Mouse (Mus musculus) spleen, adult 18-20 months (tissue): ENCODE results near the gene Cpn2.

ENCODE experiments used
- DNase-seq, 2 experiments: peaks; one replicate each; pipeline ENCODE4 v3.0.0; 2022; ENCODE audit warnings: mixed read lengths in 2 of 2

The Cpn2 gene

DNA sequence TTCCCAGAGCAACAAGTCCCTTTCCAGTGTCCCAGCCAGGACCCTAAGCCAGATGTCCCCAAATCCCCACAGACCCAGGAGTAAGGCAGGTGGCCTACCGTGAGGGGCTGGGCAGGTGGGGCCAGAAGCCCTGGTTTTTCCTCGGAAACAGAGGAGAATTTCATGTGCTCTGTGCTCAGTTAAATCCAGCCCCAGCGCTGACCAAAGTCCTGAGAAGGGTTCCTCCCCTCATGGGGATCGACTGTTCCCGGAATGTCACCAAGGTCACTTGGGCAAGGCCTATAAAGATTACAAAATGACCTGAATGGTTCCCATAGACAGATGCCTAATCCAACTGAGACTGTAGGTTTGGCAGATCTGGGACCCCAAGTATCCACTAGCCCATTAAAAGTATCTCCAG lies at the start of gene Cpn2:
Gene Cpn2 (minus strand): TSS at position 141 of the 400 bp plus-strand sequence.
- DNase-seq = no peak

DNA sequence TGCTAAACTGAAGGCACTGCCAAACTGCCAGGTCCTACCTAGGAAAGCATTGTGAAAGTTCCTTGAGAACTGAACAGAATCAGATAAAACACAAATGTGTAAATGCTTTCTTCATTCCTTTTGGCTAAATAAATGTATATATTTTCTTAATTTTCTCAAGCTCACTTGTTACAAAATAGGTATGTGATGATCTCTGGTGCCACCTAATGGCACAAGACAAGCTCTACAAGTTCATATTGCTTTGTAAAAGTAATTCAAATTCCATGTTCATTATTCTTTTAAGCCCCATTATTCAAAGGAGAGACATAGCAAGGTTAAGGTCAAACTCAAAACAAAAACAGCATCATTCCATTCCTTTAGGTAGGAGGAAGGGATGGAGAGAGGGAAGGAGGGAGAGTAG lies 46.9 kb upstream of the Cpn2 start:
- no peak for DNase-seq

DNA sequence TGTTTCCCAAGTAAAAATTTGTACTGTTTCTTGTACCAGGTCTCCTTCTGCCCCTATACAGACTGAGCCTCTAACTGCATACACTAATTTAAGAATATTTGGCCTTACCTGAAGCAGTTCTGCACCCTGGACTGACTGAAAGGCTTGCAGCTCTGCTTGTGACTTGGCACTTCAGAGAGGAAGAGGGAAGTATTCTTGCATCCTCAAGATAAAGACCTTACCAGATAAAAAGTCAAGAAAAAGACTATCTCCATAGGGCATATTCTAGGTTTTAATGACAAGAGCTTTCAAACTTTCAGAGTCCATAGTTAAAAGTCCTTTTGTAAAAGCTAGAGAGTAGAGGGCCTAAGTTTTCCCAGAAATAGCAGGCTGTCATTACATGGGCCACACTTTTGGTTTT lies 43.3 kb upstream of the Cpn2 start, which contains the start of gene Gp5:
Gene Gp5 (minus strand): TSS at position 133 of the 400 bp plus-strand sequence.
- DNase-seq = no peak

DNA sequence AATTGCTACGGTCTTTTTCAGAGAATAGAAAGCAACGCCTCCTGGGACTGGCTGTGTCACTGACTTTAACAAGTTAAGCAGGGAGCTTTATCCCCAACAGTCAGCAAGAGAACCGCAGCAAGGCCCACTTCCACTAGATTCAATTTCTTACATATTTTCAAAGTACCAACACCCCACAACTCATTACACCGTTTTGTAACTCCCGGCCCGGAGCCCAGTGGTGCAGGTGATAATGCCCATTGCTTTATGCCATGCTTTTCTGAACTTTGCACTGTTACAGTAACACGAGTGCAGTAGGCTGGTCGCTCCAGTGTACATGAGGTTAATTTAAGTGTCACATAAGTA lies 42.8 kb upstream of the Cpn2 start:
- no peak for DNase-seq

DNA sequence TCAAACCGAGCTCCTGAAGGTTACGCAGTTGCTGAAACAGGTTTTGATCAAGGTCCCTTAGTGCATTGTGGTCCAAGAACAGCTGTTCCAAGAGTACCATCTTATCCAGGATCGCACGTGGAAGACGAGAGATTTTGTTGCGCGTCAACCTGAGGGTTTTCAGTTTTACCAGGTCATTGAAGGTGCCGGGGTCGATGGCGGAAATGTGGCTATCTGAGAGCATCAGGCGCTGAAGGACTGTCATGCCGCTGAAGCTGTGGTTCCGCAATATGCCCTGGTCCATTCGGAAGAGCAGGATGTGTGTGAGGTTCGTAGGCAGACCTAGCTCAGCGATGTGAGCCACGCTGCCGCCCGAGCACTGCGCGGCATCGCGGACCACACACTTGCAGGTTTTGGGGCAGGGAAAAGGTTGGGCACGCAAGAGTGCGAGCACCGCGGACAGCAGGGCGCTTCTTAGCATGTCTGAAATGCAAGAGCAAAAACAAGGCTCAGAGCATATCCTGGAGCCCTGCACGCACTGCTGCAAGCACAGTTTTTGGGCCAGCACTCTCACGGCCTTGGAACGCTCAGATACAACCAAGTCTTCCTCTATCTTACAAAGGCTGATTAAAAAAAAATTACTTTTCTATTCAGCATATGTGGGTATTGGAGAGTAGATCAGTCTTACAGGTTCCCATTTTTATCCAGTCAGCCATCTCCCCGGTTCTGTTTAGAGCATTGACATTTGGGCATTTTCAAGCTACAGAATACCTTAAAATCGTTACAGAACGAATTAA lies 42.3 kb upstream of the Cpn2 start:
- DNase-seq = peak in 1 of 2 experiments; percentile 6

DNA sequence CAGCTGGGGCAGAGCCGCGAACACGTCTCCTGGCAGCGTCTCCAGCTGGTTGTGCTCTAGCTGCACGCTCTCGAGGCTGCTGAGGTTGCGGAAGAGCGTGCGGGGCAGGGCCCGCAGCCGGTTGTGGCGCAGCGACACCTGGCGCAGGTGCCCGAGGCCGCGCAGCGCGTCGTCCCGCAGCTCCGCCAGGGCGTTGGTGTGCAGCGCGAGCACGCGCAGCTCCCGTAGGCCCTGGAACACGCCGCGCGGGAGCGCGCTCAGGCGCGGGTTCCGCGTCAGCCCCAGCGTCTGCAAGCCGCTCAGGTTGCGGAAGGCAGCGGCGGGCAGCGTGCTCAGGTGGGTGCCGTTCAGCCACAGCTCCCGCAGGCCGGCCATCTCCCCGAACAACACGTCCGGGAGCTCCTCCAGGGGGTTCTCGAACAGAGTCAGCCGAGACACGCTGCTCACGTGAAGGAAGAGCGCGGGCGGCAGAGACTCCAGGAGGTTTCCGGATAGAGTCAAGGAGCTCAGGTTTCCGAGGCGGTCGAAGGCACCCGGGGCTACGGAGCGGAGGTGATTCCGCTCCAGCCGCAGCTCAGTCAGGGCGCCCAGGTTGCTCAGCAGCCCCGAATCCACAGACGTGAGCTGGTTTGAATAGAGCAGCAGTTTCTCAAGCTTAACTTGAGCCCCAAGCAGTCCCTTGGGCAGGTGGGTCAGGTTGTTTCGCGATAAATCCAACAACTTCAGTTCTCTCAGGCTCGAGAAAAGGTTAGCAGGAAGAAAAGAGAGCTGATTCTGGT lies 41.5 kb upstream of the Cpn2 start:
- DNase-seq = peak in 1 of 2 experiments; percentile 14

DNA sequence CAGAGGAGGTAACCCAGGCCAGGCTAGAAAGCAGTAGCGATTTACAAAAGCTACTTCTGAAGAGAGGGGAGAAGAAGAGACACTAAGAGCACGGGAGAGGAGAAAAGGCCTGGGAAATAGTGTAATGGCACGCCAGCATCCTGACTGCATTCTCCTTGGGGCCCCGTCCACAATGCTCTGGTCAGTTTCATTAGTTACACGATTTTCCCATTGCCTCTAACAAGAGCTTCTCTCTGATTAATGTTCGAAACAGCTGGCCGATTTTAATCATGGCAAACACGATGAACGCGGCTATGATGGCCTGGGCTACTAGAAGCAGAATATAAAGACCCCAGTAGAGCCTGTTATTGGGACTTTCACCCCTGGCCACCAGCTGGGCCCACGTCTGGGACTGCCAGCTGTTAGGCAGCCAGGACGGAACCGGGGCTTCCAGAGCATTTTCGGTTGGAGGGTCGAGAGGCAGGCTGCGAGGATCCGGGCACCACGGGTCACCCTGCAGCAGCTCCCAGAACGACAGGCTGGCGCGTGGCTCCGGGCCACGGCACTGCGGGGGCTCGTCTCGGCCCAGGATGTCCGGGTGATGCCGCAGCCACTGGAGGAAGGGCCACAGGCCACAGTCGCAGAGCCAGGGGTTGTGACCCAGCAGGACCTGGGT lies 40.8 kb upstream of the Cpn2 start:
- DNase-seq = peak in 1 of 2 experiments; percentile 6

DNA sequence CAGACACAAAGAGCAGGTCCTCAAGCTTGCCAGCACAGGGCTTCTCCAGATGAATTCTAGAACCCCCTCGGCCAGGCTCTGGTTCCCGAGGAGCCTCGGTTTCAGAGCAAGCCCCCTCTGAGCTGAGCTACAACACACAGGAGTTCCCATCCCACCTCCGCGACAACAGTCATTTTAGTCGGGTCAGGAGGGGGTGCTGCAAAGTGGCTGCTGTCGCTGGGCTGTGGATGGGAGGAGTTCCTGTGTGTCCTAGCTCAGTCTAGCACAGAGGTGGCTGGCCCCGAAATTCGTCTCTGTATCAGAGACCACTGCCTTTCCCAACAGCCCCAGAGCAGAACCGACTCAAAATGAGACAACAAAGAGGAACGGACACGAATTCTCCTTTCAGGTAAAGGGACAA lies 40.0 kb upstream of the Cpn2 start:
- no peak for DNase-seq

DNA sequence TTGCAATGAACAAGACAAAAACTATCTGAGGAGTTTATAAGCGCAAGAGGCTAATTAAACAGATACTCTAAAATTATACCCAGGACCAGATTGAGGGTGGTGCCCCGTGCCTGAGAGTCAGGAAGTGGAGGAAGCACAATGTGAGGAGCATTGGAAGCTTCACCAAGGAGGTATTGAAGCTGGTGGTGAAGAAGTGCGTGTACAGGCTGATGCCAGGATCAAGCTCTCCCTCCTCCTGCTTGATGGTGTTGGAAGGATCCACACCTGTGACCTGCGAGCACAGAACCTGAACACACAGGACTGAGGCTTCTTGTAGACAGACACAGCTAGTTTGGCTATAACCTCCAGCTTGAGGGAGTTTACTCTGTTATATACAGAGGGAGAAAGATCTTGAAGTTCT lies 38.8 kb upstream of the Cpn2 start:
- DNase-seq = no peak

DNA sequence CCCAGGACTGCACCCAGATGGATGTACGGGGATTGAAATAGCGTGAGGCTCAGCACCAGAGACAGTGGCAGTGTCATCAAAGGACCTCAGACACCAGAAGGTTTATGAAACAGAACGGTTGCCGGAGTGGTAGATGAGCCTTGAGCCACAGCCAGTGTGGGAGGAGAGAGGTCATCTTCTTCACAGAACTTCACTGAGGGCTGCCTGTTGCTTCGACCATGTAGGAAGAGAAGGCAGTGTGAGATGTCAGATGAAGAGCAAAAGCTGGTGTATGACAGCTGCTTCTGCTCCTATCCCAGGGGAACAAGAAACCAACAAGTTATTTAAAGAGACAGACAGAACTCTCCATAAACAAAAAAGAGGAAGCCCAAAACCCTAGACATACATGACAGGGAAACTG lies 36.9 kb upstream of the Cpn2 start:
- no peak for DNase-seq

DNA sequence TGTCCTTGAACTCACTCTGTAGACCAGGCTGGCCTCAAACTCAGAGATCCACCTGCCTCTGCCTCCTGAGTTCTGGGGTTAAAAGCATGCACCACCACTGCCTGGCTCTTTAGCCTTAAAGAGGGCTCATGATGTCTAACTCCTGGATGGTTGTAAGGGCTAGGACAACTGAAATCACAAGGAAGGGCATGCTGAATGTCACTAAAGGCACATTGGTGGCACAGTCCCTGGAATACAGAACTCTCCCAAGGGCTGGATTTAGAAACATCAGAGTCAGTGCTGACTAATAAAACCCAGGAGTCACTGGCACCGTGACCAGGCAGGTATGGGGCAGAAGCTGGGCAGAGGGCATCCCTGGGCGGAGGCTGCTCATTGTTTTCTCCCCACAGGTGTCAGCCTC lies 36.1 kb upstream of the Cpn2 start:
- no peak for DNase-seq

DNA sequence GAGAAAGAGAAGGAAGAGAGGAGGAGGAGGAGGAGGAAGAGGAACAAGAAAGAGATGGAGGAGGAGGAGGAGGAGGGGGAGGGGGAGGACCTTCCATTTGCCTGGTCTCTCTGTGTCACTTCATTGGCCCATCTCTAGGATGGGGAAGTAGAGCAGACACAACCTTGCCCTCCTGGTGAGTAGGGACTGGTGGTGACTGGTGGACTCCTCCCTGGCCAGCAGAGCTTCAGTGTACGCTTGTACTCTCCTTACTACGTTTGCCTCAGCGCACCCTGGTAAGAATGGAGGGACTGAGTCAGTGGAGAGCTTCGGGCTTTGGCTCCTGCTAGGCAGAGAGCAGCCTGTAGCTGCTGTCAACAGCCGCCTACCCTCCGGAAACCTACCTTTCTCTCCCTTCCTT lies 35.4 kb upstream of the Cpn2 start:
- DNase-seq = no peak

DNA sequence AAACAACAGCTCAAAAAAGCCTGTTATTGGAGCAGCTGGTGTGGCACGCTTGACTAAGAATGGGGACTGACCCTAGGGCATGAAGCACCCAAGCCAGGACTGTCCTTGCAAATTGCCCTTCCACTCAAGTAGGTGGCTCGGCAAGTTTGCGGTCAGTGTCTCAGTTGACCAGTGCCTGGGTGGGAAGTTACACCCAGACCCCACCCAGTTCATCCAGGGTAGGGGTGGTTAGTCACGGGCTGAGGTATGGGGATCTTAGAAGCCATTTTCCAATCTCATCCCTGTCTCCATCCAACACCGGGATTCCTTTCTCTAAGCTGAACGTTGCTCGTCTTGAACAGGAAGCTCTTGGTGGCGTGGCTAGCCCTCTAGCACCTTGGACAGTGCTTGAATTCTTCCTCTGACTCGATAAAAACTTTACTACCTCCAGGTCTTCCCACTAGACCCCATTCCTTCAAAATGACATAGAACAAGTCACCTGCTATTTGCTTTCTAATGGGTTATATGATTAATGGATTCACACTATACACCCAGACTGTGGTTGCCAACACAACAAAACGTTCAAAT lies 32.5 kb upstream of the Cpn2 start:
- no peak for DNase-seq

DNA sequence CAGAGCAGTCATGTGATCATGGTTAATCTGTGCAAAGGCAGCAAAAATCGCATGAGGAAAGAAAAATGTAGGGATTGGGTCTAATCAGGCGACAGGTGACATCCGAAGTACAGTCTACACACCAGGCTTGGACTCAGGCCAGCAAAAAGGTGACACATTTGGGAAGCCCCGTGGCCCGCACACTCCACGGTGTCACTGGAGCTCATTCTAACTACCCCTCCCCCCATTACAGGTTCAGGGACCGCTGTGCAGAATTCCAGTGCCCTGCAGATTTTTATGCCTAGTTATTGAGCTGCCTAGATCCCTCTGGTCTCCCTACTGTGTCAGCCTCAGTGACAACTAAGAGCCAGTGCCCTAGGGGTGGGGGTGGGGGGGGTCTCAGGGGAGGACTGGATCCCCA lies 30.2 kb upstream of the Cpn2 start:
- DNase-seq = no peak

DNA sequence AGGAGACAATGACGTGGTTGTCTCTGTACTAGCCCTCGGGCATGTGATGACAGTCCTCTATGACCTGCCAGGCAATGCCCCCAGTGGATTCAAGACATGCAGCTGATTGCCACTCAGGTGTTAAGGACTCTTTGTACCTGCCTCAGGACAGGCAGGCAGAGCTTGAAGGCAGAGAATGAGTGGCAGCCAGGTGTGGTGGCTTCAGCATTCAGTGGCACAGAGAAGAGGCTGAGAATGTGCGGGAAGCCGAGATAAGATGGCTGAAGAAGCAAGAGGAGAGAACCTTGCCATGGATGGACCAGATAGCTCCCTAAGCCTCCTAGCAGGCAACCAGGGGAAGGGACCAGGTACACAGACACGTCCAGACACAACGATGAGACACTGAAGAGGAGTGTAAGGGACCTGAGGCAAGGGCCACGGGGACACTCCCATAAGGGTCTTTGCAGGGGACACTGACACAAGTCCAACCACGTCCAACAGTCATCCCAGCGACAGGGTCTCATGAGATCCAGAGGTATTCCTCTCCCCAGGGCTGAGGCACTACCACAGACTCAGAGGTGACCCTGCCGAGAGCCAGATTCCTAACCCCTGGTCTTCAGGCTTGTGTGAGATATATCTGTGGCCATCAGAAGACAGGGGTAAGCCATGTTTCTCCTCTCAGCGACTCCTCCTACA lies 29.4 kb upstream of the Cpn2 start:
- no peak for DNase-seq

DNA sequence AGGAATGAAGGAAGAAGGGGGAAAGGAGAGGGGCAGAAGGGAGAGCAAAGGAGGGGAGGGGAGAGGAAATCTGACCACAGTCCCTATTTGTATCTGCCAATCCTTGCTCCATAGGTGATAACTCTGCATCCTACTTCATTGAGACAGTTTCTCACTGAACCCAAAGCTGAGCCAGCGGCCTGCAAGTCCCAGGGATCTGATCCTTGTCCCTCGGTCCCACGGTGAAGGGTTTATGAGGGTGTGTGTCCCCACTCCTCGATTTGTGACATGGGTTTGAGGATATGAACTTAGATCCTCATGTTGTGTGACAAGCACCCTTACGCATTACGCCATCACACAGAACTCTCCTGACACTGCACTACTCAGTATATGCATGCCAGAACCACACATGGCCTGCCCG lies 27.8 kb upstream of the Cpn2 start:
- DNase-seq = no peak

DNA sequence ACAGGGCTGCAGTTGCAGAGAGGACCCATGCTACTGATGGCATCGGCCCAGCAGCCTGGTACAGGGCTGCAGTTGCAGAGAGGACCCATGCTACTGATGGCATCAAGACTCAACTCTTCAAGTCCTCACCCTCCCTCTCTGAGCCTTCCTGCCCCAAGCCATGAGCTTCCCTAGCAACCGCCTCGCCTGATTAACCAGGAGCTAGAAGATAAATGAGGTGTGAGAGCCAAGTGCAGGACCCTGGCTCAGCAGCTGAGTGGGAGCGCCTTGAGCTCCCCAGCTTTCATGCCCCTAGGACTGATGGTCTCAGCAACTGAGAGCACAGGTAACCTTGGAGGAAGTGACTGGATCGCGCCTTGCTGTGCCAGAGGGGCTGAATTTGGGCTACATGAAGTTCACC lies 23.1 kb upstream of the Cpn2 start:
- DNase-seq = no peak

DNA sequence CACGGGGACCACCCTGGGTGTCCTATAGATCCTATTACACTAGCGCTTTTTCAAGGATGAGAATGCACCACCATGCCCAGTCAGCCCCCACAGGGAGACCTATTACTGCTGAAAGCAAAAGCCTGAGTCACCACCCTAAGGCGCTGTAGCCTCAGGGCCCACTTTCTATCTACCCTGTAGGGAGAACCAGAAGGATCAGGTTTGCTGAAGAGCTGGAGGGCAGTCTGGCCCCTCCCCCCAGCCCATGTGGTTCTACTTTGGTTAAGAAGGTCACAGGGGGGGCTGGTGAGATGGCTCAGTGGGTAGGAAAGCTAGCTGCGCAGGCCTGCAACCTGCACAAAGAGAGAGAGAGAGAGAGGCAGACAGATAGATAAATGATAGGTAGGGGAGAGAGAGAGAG lies 18.4 kb upstream of the Cpn2 start:
- DNase-seq = no peak

DNA sequence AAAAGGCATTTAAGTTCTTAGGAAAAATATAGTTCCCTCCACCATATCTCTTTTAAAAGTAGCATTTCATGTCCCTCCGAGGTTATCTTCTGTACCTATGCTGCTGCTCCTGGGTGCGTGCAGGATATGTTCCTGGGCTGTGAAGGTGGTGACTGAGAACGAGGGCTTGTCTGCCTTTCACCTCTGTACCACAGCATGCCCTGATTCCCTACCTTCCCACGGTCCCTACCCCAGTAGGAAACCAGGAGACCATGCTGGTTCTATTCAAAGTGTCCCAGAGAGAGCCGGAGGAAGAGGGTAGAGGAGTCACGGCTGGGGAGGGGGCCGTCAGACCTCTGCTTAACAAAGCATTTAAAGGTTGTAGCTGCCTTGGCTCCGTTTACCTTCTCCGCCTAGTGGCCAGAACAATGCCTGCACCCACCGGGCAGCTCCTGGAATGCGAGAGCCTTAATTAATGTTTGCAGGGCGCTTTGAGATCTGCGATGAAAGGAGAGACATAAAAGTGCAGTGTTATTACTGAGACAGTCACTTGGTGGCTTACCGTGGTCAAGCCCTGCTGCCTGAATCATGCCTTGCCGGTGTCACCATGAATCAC lies 16.5 kb upstream of the Cpn2 start:
- peak in 1 of 2 experiments; percentile 31 for DNase-seq

DNA sequence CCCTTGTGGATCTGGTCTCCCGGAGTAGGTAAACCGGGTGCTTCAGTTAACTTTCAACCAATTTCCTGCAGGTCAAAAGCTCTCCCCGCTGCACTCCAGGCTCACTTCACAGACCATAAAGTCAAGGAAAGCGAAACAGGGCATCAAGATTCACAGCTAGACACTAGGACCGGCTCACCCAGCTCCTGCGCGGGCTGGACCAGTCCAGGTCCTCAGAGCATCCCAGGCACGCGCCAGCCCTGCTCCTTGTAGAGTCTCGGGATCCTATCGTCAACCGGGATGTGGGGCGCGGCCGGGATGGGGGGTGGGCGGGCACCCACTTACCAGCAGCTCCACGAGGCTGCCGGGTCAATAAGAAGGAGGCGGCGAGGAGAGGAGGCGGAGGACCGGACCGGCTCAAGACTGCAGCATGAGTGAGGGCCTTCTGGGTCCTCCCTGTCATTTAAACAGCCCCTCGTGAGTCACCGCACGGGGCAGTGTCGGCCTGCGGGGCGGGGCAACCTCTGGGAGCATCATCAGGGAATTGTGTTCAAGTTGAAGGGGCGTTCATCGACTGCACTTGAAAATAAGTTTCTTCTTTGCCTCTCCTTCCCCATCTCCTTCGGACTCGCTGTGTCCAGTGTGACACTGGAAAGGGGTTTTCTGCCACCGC lies 15.7 kb upstream of the Cpn2 start, which contains the start of gene Lrrc15:
Gene Lrrc15 (minus strand): TSS at position 413 of the 652 bp plus-strand sequence.
- no peak for DNase-seq

DNA sequence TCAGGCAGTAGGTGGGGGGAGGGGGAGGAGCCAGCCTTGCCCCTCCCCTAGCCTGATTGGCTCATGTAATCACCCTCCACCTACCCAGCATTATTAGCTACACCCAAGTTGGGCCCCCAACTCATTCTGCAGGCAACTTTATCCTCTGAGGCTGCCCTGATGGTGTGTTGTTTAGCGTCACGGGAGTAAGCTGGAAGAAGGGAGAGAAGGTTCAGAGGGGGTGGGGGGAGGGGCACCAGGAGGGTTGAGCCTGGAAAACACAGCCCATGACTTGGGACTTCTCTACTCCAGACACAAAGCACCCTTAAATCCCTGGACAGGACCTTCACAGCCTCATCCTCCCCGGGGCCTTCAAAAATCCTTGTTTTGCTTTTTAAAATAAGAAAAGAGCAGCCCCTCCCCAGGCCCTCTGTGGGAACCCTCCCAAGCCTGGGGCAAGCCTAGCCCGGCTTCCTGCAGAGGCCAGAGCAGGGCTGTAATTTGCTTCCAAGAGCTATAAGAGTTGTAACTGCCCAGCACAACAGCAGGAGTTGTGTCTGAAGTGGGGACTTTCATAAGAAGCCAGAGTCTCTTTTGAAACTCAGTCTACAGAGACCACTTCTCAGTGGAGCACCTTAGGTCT lies 13.5 kb upstream of the Cpn2 start:
- DNase-seq = no peak
